Mouse (Mus musculus) leukemia stem cell, adult 10-12 weeks (primary cell): Measurements from ENCODE around the gene 1700017N19Rik. TPM values are rescaled to one million over a fixed set of nuclear protein-coding genes. Genes with fewer than 3 reads are reported as not detected.

Experiments used
- polyA plus RNA-seq: library from polyadenylated mRNA; stranded (reverse); fragments of >175 nt; gene quantifications from 2 replicates; pipeline ENCODE4 v1.2.3, GENCODE M21; 2012; ENCODE audit warnings: low replicate concordance

1700017N19Rik gene
- not detected in 2 replicates for polyA plus RNA-seq

DNA sequence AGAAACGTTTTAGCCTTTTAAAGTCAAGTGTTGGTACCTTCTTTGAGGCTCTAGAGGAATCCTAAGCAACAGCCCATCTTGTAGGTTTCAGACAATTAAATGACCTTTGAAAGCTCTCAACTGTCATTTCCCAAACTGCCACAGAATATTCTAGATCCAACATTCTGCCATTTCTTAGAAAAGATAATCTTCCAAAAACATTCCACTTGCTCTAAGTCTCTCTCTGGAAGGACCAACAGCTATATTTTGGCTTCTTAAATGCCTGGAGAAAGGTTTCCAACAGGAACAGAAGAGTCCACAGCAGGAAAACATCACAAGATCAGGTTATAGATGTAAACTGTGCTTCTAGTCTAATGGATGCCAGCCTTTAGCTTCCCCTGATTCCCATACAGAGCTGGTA is at the start of gene 1700017N19Rik, which contains the start of gene 4930430F08Rik:
Gene 1700017N19Rik, plus strand, starts transcription at position 162 of the 400 bp plus-strand sequence.
Gene 4930430F08Rik, minus strand, starts transcription at position 101 of the 400 bp plus-strand sequence.

Other genes with a start within 250 kb of the 1700017N19Rik start
- not detected in 2 replicates for gene Gm4302, start 249.6 kb upstream of the 1700017N19Rik start, polyA plus RNA-seq
- gene Gm4303, start 244.5 kb upstream of the 1700017N19Rik start, polyA plus RNA-seq = not detected in 2 replicates
- gene Gm4305, start 239.4 kb upstream of the 1700017N19Rik start, polyA plus RNA-seq = not detected in 2 replicates
- not detected in 2 replicates for gene Gm4307, start 229.1 kb upstream of the 1700017N19Rik start, polyA plus RNA-seq
- gene Gm4312, start 207.9 kb upstream of the 1700017N19Rik start, polyA plus RNA-seq = not detected in 2 replicates
- gene Tmtc3, start 103.1 kb upstream of the 1700017N19Rik start, polyA plus RNA-seq = 10.0 and 10.6 TPM in 2 replicates
- gene Cep290, start 102.9 kb upstream of the 1700017N19Rik start, polyA plus RNA-seq = 0.37 and 0.85 TPM in 2 replicates
- 1.4 and 5.0 TPM in 2 replicates for gene 4930430F08Rik, start 61 bp upstream of the 1700017N19Rik start, polyA plus RNA-seq